Mouse (Mus musculus) ES-Bruce4 (cell line): ENCODE data around the gene Gpc3. TPM values are rescaled to one million over a fixed set of nuclear protein-coding genes. Genes with fewer than 3 reads are reported as not detected.
"Not testable (repeated sequence)": the region's sequence is repeated elsewhere in the genome, so short reads cannot be mapped to it uniquely, and the experiment has no call there.

Experiments
- H3K27ac ChIP-seq: 2 replicates; pipeline ENCODE4 v1.5.1; 2012; ENCODE audit warnings: low read length, inconsistent platforms; ENCODE audit not compliant: insufficient read depth
- H3K27me3 ChIP-seq: 2 replicates; pipeline ENCODE4 v1.6.1; 2012; ENCODE audit warnings: mild to moderate bottlenecking, low read length, inconsistent platforms; ENCODE audit not compliant: control insufficient read depth, poor library complexity, insufficient read depth, severe bottlenecking
- H3K36me3 ChIP-seq: 2 replicates; pipeline ENCODE4 v1.6.1; 2012; ENCODE audit warnings: inconsistent platforms, mild to moderate bottlenecking, low read length, moderate library complexity; ENCODE audit not compliant: control insufficient read depth, poor library complexity, insufficient read depth, severe bottlenecking
- H3K4me1 ChIP-seq: one replicate; pipeline ENCODE4 v1.8.1; 2011; ENCODE audit warnings: low read length; ENCODE audit not compliant: control insufficient read depth, insufficient read depth
- H3K4me3 ChIP-seq: 2 replicates; pipeline ENCODE4 v1.5.1; 2011; ENCODE audit warnings: low read depth, mild to moderate bottlenecking, low read length
- H3K9ac ChIP-seq: 2 replicates; pipeline ENCODE4 v1.6.1; 2012; ENCODE audit warnings: low read depth, mild to moderate bottlenecking, inconsistent platforms; ENCODE audit not compliant: poor library complexity, severe bottlenecking
- H3K9me3 ChIP-seq: replicated peaks from 2 replicates; pipeline ENCODE4 v1.6.1; 2012; ENCODE audit warnings: mild to moderate bottlenecking, low read length, inconsistent platforms; ENCODE audit not compliant: control insufficient read depth, poor library complexity, insufficient read depth, severe bottlenecking
- CTCF ChIP-seq: IDR thresholded peaks from one replicate; pipeline ENCODE4 v1.8.1; 2011; ENCODE audit warnings: low read depth, low read length
- EP300 ChIP-seq: IDR thresholded peaks from 2 replicates; pipeline ENCODE4 v1.6.1; 2011; ENCODE audit warnings: low read depth, low read length; ENCODE audit not compliant: insufficient read depth
- POLR2A ChIP-seq: IDR thresholded peaks from one replicate; pipeline ENCODE4 v1.8.1; 2011; ENCODE audit warnings: low read length; ENCODE audit not compliant: insufficient read depth
- polyA plus RNA-seq: library from polyadenylated mRNA; stranded (reverse); fragments of >200 nt; gene quantifications from 2 replicates; pipeline ENCODE4 v1.2.4, GENCODE M21; 2011; ENCODE audit warnings: low read depth; ENCODE audit not compliant: missing spikeins, insufficient read depth, insufficient read length

Gpc3 gene
- polyA plus RNA-seq, 1 experiment = 83.5 TPM

DNA sequence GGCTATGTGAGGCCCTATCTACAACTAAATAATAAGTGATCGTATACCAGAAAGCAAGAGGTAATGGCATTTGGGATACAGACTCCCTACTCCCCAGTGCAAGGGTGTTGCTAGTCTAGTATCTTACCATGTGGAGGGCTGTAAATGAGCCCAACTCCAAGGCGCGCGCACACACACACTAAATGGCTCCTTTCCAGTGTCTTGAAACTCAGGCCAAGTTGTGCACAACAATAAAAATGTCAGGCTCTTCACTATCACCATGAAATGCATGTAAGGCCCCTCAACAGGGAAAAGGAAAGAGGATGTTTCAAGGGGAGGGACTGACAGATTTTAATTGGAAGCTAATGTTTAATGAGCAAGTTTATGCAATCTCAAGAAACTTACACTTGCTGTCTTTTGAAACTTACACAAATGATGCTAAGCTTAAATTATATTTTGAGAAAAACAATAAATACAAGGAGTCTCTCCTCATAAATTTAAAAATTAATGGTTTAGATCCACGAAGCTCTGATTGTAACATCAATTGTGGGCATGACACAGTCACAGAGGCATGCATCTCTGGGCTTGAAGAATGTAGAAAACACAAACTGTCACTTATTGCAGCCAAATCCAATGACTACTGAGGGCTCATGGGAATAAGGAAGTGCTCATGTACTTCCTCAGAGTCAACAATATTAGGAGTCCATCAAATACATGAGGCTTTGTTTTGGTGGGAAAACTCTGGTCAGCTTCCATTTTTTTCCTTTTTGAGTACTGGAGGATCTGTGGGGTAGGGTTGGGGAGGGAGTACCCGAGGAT is 332.4 kb downstream of the Gpc3 start:
- no peak overlapping the region for H3K9ac ChIP-seq
- no peaks in the 10 kb centered on the region; the same call in 1 of the 2 replicates for H3K27me3 ChIP-seq
- TF ChIP-seq EP300 (no peak), POLR2A (no peak), CTCF (no peak)
- H3K36me3 ChIP-seq = no peaks in the 10 kb centered on the region
- peaks cover 7% of the 10 kb centered on the region for H3K4me1 ChIP-seq
- H3K4me3 ChIP-seq = no peak overlapping the region
- H3K9me3 ChIP-seq = no peaks in the 10 kb centered on the region
- H3K27ac ChIP-seq = no peak overlapping the region

DNA sequence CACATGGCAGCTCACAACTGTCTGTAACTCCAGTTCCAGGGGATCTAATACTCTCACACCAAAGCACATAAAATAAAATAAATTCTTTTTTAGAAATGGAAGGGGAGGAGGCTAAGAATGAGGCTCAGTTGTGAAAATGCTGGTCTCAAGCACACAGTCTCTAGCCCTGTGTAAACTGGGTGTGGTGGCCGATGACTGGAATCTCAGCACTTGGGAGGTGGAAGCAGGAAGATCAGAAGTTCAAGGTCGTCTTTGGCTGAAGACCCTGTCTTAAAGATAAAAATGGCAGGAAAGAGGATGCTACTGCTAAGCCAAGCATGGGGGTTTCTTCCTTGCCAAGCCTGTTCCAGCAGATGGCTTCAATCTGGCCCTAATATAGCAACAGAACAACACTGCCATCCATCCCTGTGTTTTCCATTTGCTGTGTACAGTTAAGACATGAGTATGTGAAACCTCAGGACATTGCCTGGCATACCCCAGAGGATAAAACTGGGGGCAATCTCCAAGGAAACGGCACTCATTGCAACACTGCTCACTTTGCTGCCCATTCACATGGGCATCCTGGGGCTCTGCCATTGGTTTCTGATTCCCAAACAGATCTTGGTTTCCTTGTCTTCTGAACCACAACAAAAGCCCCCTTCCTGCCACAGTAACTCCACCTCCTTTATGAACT is 334.9 kb downstream of the Gpc3 start:
- peak; percentile 80; the same call in 1 of the 2 replicates for TF ChIP-seq EP300
- TF ChIP-seq CTCF = no peak
- TF ChIP-seq POLR2A = no peak
- H3K9me3 ChIP-seq = no peaks in the 10 kb centered on the region
- H3K27me3 ChIP-seq = no peaks in the 10 kb centered on the region; the same call in 1 of the 2 replicates
- no peak overlapping the region for H3K4me3 ChIP-seq
- H3K4me1 ChIP-seq = peaks cover 7% of the 10 kb centered on the region
- H3K27ac ChIP-seq = no peak overlapping the region
- no peaks in the 10 kb centered on the region for H3K36me3 ChIP-seq
- no peak overlapping the region for H3K9ac ChIP-seq

DNA sequence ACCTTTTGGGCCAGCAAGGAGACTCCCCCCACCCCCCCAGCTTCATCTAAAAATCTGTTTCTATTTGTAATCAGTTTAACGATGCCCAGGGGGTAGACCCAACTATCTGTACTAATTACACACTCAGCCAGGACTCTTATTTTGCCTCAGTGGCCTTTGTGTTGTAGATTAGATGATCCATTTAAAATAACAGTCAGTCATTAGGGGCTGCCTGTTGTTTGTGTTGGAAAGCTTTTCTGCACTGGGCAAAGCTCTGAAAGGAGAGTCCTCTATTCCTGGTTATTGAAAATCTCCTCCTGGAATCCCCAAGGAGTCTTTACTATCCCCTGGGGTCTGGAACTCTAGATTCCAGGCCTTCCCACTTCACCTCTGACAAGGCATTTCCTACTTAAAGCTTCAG is 336.2 kb downstream of the Gpc3 start:
- Histone ChIP-seq H3K27me3 (no peaks in the 10 kb centered on the region; the same call in 1 of the 2 replicates), H3K4me3 (no peak overlapping the region), H3K9me3 (no peaks in the 10 kb centered on the region), H3K36me3 (no peaks in the 10 kb centered on the region), H3K27ac (no peak overlapping the region), H3K9ac (no peak overlapping the region), H3K4me1 (peaks cover 7% of the 10 kb centered on the region)
- TF ChIP-seq CTCF (no peak), POLR2A (no peak), EP300 (no peak)

DNA sequence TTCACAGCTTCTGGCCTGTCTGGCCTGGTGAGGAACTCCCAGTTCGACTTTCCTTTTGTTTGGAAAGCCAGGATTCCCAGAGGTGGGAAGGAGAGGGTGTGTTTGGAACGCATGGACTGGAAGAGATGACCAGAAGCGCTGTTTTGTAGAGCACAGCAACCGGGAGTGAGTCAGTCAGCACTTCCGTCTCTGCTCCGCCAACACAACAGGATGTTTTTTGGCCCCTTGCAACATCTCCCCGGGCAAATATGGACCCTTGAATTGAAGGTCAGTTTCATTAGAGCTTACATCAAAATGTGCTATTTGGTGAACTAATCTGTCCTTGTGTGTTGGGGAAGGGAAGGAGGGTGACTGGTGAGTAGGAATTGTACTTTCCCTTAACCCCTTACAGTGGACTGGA is 340.7 kb downstream of the Gpc3 start:
- H3K27ac ChIP-seq = no peak overlapping the region

DNA sequence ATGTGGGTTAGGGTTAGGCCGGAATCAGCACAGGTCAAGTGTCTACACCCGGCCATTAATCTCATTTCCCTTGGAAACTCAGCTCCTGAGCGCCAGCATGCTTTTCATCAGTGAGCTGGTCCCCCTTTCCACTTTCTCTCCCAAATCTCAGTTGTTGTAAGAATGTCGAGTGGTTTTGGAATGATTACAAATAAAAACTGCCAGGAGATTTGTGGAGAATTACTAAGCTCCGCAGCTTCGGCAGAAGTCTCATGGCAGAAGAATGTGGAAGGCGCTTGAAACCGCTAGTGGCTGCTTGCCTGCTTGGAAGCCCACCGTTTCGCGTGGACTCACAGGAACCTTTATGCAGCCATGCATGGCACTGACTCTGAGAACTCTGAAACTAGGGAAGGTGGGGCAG is 351.8 kb downstream of the Gpc3 start:
- Histone ChIP-seq H3K4me3 (no peak overlapping the region), H3K9ac (no peak overlapping the region), H3K27me3 (no peaks in the 10 kb centered on the region), H3K27ac (no peak overlapping the region), H3K9me3 (no peaks in the 10 kb centered on the region), H3K36me3 (no peaks in the 10 kb centered on the region), H3K4me1 (peaks cover 4% of the 10 kb centered on the region)
- TF ChIP-seq POLR2A = no peak
- TF ChIP-seq CTCF = no peak
- TF ChIP-seq EP300 = no peak

More for the DNA sequence above, 340.7 kb downstream of the Gpc3 start:
- H3K9ac ChIP-seq = no peak overlapping the region
- no peaks in the 10 kb centered on the region for H3K36me3 ChIP-seq
- H3K9me3 ChIP-seq = no peaks in the 10 kb centered on the region
- TF ChIP-seq CTCF (no peak), EP300 (no peak), POLR2A (no peak)
- H3K4me3 ChIP-seq = no peak overlapping the region
- H3K27me3 ChIP-seq = no peaks in the 10 kb centered on the region
- H3K4me1 ChIP-seq = no peaks in the 10 kb centered on the region

DNA sequence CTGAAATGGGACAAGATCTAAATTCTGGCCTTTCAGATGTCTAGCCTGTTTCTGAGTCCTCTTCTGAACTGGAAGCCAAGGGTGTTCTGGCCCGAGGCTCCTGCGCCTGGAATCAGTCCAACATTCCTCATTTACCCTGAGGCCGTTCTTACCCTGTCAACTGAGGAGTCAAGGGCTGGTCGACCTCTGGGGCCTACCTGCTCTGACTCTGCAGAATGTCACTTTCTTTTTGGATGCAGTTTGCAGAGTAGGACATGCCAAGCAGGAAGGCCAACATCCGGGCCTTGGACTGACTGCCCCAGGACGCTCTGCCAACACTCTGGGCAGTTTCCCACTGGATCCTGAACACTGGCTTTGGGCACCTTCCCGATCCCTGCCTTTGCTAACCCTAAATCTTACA is 352.2 kb downstream of the Gpc3 start:
- no peaks in the 10 kb centered on the region for H3K27me3 ChIP-seq
- H3K9me3 ChIP-seq = no peaks in the 10 kb centered on the region
- TF ChIP-seq CTCF = no peak
- TF ChIP-seq POLR2A = no peak
- no peak for TF ChIP-seq EP300

DNA sequence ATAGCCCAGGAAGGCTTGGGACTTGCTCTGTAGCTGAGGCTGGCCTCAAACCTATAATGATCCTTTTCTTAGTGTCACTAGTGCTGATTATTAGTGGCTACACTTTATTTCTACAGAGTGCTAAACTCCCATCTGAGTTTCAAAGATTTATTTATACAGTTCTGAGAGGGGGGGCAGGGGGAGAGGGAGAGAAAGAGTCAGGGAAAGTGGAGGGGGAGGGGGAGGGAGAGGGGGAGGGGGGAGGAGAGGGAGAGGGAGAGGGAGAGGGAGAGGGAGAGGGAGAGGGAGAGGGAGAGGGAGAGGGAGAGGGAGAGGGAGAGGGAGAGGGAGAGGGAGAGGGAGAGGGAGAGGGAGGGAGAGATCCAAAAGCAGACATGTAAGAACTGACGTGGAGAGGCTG is 354.0 kb downstream of the Gpc3 start:
- not testable (repeated sequence) for H3K27me3 ChIP-seq, H3K27ac ChIP-seq, H3K4me3 ChIP-seq, H3K36me3 ChIP-seq, H3K4me1 ChIP-seq, H3K9ac ChIP-seq, H3K9me3 ChIP-seq

More for the DNA sequence above, 352.2 kb downstream of the Gpc3 start:
- H3K36me3 ChIP-seq = no peaks in the 10 kb centered on the region
- no peak overlapping the region for H3K4me3 ChIP-seq
- H3K27ac ChIP-seq = no peak overlapping the region
- no peak overlapping the region for H3K9ac ChIP-seq
- peaks cover 4% of the 10 kb centered on the region for H3K4me1 ChIP-seq
